Mouse (Mus musculus): Measurements from ENCODE around the gene Car4. TPM values are rescaled to one million over a fixed set of nuclear protein-coding genes. Genes with fewer than 3 reads are reported as not detected.

The Car4 gene
- polyA plus RNA-seq, 1 experiment = 26.3 TPM

DNA sequence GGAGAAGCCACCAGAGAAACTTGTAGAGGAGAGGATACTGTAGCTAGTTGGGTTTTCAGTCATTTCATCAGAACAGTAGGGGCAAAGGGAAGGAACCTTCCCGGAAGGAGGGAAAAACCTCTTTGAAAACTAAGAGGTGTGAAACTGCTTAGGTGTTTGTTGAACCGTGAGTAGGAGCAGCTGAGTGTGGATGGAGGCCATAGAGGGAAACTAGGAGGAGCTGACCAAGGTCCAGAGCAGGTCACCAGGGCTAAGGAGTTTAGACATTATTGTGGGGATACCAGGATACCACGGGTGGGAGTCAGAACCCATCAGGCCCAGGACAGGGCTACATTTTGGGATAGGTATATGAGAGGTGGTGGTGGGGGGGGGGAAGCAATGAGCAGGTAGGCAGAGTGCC is 6.0 kb downstream of the Car4 start:
- Histone ChIP-seq H3K27ac (replicated peaks; ENCODE audit: low read depth, low read length) (no peak overlapping the region), H3K4me1 (ENCODE audit: control insufficient read depth, insufficient read depth, insufficient read length, low read length) (peaks cover 22% of the 10 kb centered on the region), H3K4me3 (ENCODE audit: insufficient read depth, low read depth, low read length) (no peak overlapping the region)

DNA sequence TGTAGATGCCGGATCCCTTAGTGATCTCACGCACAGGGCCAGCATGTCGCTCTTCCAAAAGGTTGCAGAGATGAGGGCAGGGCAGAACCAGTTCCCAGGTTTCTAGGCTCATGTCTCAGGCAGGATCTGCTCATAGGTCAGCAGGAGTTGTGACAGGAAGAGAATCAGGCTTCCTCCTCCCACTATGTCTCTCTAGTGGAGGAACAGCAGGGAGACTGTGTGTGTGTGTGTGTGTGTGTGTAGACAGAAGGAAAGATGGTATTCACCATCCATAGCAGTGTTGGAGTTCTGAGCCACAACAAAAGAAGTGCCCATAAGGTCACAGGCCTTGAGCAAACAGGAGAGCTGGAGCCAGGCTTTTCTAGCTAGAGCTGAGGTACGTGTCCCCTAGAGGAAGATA is 9.1 kb downstream of the Car4 start:
- Histone ChIP-seq H3K4me3 (ENCODE audit: insufficient read depth, low read depth, low read length) (no peak overlapping the region), H3K27ac (replicated peaks; ENCODE audit: low read depth, low read length) (peak overlapping the region; percentile 80), H3K4me1 (ENCODE audit: control insufficient read depth, insufficient read depth, insufficient read length, low read length) (peaks cover 37% of the 10 kb centered on the region)

DNA sequence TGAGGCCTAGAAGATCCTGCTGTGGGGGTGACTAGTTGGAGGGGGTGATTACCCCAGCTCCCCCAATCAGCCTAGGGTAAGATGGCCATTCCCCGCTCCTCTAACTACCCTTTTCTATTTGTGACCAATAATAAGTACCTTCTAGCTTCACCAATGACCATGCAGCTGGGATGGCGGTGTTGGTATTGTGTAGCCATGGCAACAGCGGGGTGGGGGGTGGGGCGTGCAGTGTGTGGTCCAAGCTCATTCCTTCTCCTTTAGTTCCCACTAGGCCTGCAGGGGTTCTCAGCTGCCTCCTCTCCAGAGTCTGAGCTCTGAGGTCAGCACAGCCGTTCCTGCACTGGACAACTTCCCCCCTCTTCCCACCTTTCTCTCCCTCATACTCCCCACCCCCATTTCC is 9.5 kb downstream of the Car4 start:
- H3K4me1 ChIP-seq (ENCODE audit: control insufficient read depth, insufficient read depth, insufficient read length, low read length) = peaks cover 40% of the 10 kb centered on the region
- H3K27ac ChIP-seq (replicated peaks; ENCODE audit: low read depth, low read length) = peak overlapping the region; percentile 80
- no peak overlapping the region for H3K4me3 ChIP-seq (ENCODE audit: insufficient read depth, low read depth, low read length)

DNA sequence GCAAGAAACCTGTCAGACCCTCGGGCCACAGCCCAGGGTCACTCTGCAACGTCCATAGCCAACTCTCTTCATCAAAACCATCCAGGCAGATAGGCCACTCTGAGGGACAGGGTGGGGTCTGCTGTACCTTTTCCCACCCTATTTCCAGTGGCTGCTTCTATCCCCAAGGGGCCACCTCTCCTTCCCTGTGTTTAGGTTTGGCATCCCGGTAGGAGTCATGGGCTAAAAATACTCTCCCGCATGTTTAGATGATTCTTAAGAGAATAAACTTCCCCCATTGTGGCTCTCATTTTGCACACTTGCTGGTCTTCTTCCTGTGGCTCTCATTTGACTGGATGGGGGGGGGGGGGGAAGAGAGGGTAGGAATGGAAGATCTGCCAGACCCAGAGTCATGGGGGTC is 10.7 kb downstream of the Car4 start:
- Histone ChIP-seq H3K27ac (replicated peaks; ENCODE audit: low read depth, low read length) (peak overlapping the region; percentile 80), H3K4me3 (ENCODE audit: insufficient read depth, low read depth, low read length) (no peak overlapping the region), H3K4me1 (ENCODE audit: control insufficient read depth, insufficient read depth, insufficient read length, low read length) (peaks cover 45% of the 10 kb centered on the region)

DNA sequence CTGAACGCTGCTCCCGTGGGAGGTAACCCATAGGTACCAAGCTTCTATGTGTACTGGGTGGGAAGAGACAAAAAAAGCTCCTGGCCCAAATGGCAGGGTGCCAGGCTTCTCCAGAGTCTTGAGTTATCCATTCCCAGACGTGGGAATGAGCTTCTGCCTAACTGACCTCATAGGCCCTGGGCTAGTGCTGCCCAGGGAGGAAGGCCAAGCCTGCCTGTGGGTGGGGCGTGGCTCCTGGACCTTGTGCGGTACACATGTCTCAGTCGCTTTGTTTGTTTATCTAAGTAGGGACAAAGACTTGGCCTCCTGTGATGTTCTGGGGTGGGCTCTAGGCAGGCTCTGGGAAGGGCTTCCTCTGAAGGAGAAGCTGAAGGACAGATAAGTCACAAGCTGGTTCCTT is 11.2 kb downstream of the Car4 start:
- H3K27ac ChIP-seq (replicated peaks; ENCODE audit: low read depth, low read length) = peak overlapping the region; percentile 85
- H3K4me1 ChIP-seq (ENCODE audit: control insufficient read depth, insufficient read depth, insufficient read length, low read length) = peaks cover 48% of the 10 kb centered on the region
- H3K4me3 ChIP-seq (ENCODE audit: insufficient read depth, low read depth, low read length) = no peak overlapping the region

DNA sequence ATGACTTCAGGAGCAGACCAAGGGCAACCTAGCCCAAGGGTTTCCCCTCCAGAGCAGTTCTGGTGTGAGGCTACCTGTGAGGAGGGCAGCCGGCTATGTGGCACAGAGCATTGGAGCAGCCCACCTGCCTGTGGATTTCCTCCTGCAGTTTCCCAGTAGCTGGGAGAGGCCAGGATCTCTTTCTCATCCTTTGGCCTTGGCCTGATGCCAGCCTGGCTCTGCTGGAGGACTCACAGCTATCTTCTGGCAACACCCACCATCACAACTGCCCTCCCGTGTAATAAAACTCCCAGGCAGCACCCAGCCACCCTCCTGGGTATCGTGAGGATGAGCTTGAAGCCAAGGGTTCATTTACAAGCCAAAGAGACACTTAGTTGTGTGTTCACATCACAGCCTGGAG is 14.5 kb downstream of the Car4 start:
- Histone ChIP-seq H3K4me1 (ENCODE audit: control insufficient read depth, insufficient read depth, insufficient read length, low read length) (peaks cover 51% of the 10 kb centered on the region), H3K27ac (replicated peaks; ENCODE audit: low read depth, low read length) (no peak overlapping the region), H3K4me3 (ENCODE audit: insufficient read depth, low read depth, low read length) (no peak overlapping the region)

DNA sequence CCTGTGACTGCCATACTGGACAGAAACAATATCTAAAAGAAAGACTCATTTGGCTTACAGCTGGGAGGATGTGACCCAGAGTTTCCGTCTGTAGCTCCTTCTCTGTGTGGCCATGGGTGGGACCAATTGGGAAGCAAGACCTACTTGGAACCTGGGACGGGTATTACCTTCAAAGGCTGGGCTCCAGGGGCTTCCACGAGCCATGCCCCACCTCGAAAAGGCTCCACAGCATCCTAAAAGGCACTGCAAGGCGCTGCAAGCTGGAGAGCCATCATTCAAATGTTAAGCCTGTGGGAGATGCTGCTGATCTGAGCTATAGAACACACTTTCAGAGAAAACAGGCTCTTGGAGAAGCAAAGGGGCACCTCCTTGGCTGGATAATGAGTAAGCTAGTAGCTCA is 16.1 kb downstream of the Car4 start:
- peaks cover 36% of the 10 kb centered on the region for H3K4me1 ChIP-seq (ENCODE audit: control insufficient read depth, insufficient read depth, insufficient read length, low read length)
- peak overlapping the region; percentile 84 for H3K27ac ChIP-seq (replicated peaks; ENCODE audit: low read depth, low read length)
- no peak overlapping the region for H3K4me3 ChIP-seq (ENCODE audit: insufficient read depth, low read depth, low read length)

DNA sequence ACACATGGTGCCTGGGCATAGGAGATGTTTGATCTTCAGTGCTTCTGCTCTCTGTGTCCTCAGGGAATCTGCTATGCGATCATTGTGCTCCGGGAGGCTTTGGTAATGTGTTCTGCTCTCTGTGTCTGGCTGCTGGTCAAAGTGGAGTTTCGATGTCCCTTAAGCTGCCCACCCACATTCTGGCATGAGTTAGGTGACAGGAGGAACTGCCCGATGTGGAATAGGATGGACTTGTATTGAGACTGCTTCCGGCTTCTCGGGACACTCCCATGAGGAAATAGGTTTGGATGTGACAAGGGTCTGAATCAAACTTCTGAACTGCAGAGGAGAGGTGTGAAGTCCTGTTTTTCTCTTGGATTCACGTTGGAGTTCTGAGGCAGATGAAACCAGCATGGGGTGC is 17.0 kb downstream of the Car4 start:
- Histone ChIP-seq H3K27ac (replicated peaks; ENCODE audit: low read depth, low read length) (peak overlapping the region; percentile 84), H3K4me3 (ENCODE audit: insufficient read depth, low read depth, low read length) (no peak overlapping the region), H3K4me1 (ENCODE audit: control insufficient read depth, insufficient read depth, insufficient read length, low read length) (peaks cover 28% of the 10 kb centered on the region)

DNA sequence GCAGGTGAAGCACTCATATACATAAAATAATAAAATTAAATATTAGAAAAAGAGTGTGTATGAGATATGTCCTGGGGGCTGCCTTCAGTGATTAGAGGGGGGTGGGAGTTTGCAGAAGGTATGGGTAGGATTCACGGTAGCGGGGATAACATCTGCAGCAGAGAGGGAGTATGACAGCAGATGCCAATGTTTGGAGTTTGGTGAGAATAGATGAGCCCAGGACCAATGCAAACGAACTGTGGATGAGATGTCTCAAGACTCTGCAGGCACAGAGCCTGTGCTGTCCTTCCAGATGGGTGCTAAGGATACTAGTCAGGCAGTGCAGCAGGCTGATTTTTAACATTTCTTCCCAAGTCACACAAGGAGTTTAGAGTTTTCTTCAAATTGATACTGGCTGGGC is 19.1 kb downstream of the Car4 start:
- no peak overlapping the region for H3K27ac ChIP-seq (replicated peaks; ENCODE audit: low read depth, low read length)
- no peak overlapping the region for H3K4me3 ChIP-seq (ENCODE audit: insufficient read depth, low read depth, low read length)
- H3K4me1 ChIP-seq (ENCODE audit: control insufficient read depth, insufficient read depth, insufficient read length, low read length) = peaks cover 20% of the 10 kb centered on the region

DNA sequence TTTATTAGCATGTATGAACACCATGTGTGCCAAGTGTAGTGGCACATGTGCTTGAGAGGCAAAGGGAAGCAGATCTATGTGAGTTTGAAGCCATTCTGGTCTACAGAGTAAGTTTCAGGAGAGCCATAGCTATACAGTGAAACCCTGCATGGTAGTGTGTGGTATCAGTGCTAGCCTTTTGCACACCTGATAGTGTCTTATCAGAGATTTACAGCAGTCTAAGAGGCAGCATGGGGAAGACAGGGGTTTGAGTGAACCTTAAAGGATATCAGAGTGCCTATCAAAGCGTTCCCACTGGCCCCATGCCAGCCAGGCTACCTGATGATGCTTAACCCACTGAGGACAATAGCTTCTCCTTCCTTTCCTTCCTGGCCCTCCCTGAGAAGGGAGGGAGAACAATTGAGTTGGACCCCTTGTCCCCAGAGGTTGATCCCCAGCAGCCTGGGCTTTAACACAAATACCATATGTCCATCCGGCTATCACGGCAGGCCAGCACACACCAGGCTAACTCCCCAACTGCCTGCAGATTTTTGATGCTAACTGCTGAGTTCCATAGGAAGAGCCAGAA is 19.9 kb downstream of the Car4 start:
- peaks cover 15% of the 10 kb centered on the region for H3K4me1 ChIP-seq (ENCODE audit: control insufficient read depth, insufficient read depth, insufficient read length, low read length)
- no peak overlapping the region for H3K4me3 ChIP-seq (ENCODE audit: insufficient read depth, low read depth, low read length)
- H3K27ac ChIP-seq (replicated peaks; ENCODE audit: low read depth, low read length) = peak overlapping the region; percentile 25; the same call in 1 of the 2 replicates

DNA sequence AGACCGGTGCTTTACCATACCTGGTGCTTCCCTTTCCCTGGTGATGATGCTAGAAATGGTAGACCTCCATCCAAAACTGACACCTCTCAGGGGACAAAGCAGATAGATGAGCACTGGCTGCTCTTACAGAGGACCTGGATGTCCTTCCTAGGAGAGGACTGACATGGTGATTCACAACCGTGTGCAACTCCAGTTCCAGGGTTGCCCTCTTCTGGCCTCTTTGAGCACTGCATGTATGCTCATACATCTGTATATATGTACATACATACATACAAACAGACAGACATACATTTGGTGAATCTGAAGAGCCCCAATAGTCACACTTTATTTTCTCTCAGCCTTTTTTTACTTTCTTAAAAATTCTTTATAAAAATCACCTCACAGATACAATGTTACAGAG is 20.5 kb downstream of the Car4 start:
- H3K4me1 ChIP-seq (ENCODE audit: control insufficient read depth, insufficient read depth, insufficient read length, low read length) = peaks cover 12% of the 10 kb centered on the region
- H3K4me3 ChIP-seq (ENCODE audit: insufficient read depth, low read depth, low read length) = no peak overlapping the region
- no peak overlapping the region; the same call in 1 of the 2 replicates for H3K27ac ChIP-seq (replicated peaks; ENCODE audit: low read depth, low read length)

DNA sequence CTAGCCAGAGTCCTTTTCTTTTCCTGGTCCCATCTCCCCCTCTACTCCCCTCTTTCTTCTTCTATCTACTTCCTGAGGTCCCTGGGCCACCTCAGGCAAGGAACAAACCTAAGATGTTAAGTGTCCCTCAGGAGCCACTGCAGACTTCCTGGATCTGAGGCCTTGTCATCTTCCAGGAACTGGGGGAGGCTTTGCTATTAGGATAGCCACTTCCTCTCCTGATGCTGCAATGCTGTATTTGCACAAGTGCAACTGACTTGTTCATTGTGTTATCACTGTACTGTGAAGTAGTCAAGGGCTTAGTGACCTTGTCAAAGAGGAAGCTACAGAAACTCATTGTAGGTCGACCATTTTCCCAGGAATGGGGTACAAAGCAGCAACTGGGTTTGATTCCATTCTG is 21.8 kb downstream of the Car4 start:
- Histone ChIP-seq H3K27ac (replicated peaks; ENCODE audit: low read depth, low read length) (no peak overlapping the region), H3K4me1 (ENCODE audit: control insufficient read depth, insufficient read depth, insufficient read length, low read length) (peaks cover 3% of the 10 kb centered on the region; the same call in 1 of the 2 replicates), H3K4me3 (ENCODE audit: insufficient read depth, low read depth, low read length) (no peak overlapping the region)

DNA sequence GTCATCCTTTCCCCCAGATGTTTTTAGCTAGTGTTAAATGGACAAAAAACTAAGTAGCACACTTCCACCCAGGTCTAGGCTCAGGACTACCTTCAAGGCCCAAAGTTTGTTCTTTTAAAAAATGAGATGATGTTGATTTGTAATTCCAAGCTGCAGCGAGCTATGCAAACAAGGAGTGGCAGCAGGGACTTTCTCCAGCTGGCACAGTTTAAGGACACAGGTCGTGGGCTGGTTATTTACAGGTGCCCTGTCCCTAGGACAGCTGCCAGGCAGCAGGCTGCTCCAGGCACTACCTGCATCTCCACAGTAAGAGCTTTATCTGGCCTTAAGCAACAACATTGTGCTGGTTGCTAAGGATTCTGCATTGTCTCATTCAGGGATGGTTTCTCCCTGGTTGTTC is 23.1 kb downstream of the Car4 start:
- no peak overlapping the region for H3K27ac ChIP-seq (replicated peaks; ENCODE audit: low read depth, low read length)
- no peak overlapping the region for H3K4me3 ChIP-seq (ENCODE audit: insufficient read depth, low read depth, low read length)
- H3K4me1 ChIP-seq (ENCODE audit: control insufficient read depth, insufficient read depth, insufficient read length, low read length) = no peaks in the 10 kb centered on the region

DNA sequence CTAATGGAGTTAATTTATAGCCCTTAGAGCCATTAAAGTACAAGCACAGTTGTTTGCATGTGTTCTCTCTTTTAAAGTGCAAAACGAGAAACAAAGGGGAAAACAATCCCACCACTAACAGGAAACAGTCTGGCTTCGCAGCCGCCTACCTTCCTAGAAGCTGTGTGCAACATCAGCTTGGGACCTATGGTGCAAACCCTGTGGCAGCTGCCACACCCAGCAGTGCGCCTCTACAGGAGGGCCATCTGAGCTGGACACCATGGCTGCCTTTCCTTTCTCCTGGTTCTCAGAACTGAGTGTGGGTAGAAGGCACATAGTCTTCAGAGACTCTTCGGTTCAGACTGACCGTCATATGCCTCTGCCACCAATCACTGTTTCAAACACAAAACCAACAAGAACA is 27.8 kb downstream of the Car4 start:
- Histone ChIP-seq H3K27ac (replicated peaks; ENCODE audit: low read depth, low read length) (no peak overlapping the region), H3K4me3 (ENCODE audit: insufficient read depth, low read depth, low read length) (no peak overlapping the region)

DNA sequence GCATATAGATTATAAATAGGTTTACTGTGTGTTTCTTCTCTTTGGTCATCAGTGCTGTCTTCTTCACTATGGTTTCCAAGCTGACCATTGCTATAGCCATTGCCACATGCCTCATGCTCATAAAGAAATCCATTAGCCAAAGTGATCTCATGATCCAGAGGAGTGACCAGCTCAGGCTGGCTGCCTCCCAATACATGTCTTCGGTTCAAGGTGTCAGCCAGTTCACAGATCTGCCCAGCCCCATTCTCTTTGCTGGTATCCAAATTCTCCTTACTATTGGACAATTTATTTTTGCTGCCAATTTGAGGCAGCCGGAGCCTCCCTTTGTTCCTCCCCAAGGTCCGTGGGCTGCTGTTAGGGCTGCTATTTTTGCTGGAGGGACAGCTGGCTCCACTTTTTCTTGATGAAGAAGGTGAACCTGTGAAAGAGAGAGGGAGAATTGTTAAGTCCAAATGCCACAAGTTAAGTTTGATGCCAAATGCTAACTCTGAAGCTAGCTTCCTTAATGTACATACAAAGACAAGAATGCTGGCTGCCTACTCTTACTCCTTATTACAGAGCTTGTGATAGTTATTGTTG is 30.8 kb downstream of the Car4 start:
- Histone ChIP-seq H3K4me3 (ENCODE audit: insufficient read depth, low read depth, low read length) (no peak overlapping the region), H3K4me1 (ENCODE audit: control insufficient read depth, insufficient read depth, insufficient read length, low read length) (no peaks in the 10 kb centered on the region), H3K27ac (replicated peaks; ENCODE audit: low read depth, low read length) (no peak overlapping the region)

More for the DNA sequence above, 27.8 kb downstream of the Car4 start:
- no peaks in the 10 kb centered on the region for H3K4me1 ChIP-seq (ENCODE audit: control insufficient read depth, insufficient read depth, insufficient read length, low read length)

DNA sequence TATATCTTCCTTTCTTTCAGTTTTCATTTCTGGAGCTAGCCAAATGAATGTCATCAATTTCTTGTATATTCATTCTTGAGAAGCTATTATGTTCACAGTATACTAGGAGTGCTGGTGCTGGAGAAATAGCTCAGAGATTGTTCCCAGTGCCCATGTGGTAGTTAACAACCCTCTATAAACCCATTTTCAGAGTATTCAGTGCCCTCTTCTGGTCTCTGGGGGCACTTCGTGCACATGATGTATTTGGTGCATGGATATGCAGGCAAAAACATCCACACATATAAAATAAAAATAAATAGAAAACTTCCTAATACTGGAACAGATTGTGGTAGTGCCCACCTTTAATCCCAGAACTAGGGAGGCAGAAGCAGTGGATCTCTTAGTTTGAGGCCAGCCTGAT is 35.4 kb downstream of the Car4 start:
- H3K4me1 ChIP-seq (ENCODE audit: control insufficient read depth, insufficient read depth, insufficient read length, low read length) = no peaks in the 10 kb centered on the region
- H3K27ac ChIP-seq (replicated peaks; ENCODE audit: low read depth, low read length) = no peak overlapping the region
- H3K4me3 ChIP-seq (ENCODE audit: insufficient read depth, low read depth, low read length) = no peak overlapping the region

Measured in brown adipose tissue, adult 24 weeks (tissue).